Mouse (Mus musculus) liver, embryonic 14.5 days (tissue): ENCODE results near the gene Crebl2.

Experiments
- CTCF ChIP-seq: IDR thresholded peaks from 2 replicates; pipeline ENCODE4 v1.5.1; 2016; ENCODE audit warnings: antibody characterized with exemption, low read depth, control low read depth
- EP300 ChIP-seq: IDR thresholded peaks from 2 replicates; pipeline ENCODE4 v1.6.1; 2016; ENCODE audit warnings: antibody characterized with exemption, low read depth

GRCm38 (mm10) chr6:134807794-134808193, 22.2 kb upstream of the Crebl2 start:
- TF ChIP-seq CTCF (no peak), EP300 (no peak)
